Comparison of ENCODE assay signal across 10 mouse cellular contexts in the genomic region with DNA sequence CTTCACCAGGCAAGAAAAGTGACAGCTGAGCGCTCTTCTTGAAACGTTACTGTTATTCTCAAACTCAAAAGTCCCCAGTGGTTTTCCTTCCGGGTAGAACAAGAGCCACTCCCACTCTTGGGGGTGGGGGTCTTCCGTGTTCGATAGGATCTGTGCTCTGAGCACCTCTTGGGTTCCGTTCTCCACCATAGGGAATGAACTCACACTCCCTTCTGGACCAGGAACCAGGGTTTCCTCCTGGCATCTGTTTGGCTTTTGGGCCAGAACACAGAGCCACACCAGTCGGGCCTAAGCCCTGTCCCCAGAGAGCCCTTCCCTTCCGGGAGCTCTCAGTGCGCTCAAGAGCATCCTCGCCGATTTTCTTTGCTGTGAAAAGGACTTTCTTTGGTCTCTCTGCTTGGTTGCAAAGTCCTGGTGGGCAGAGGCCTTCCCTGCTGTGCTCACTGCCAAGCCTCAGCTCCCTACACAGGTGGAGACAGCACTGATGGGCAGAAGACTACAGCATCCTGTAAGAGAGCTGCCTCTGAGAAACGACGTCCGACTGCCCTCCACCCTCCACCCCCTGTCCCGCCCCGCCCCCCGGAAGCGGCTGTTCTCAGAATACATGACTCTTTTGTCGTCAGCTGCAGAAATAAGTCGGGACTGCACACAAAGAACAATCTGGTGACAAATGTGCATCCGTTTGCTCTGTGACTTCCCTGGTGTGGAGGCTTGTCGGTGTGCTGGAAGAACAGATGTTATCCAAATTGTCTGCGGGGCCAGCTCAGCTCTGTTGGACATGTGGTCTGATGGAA.
A peak's percentile ranks its signal among the peaks of the same experiment; 100 is the strongest.
DNase-seq lines count a peak whose midpoint lies in the region; ATAC-seq and TF ChIP-seq lines count a peak whose summit lies in the region.
"Had no signal": no experiment of that assay in that cellular context is flagged by ENCODE, and none has a peak within 500 bp of the region (broad histone marks: within the 10 kb centered on the region; RNA-seq: fewer than 3 reads in every experiment).

No protein-coding gene starts in this region.

- H3K27ac ChIP-seq in layer of hippocampus, adult 2 months, result 0 out of 2 replicates have a peak overlapping the region, but pooled peaks have one; percentile 14
- H3K27ac ChIP-seq in forebrain, embryonic 16.5 days (ENCODE audit: low read length), result no peak overlapping the region
- no peak overlapping the region for H3K27ac ChIP-seq in neural tube, embryonic 15.5 days (replicated peaks)

- TF ChIP-seq CTCF in layer of hippocampus, adult 2 months (conservative IDR thresholded peaks at IDR 0.05), result no peak
- TF ChIP-seq CTCF in lung, adult 2 months (IDR thresholded peaks at IDR 0.05; ENCODE audit: insufficient read depth, low read length), result no peak

- 23% methylated on average over 23 of the region's 23 CpGs for WGBS in forebrain, embryonic 16.5 days
- 18% methylated on average over 23 of the region's 23 CpGs for WGBS in lung, adult 2 months
- WGBS in neural tube, embryonic 15.5 days, result 20% methylated on average over 23 of the region's 23 CpGs

- H3K4me2 ChIP-seq in forebrain, embryonic 16.5 days (ENCODE audit: low read length), result peak overlapping the region; percentile 29
- H3K4me2 ChIP-seq in neural tube, embryonic 15.5 days, result peak overlapping the region; percentile 49

- peaks cover 4% of the 10 kb centered on the region for H3K4me1 ChIP-seq in forebrain, embryonic 16.5 days (replicated peaks; ENCODE audit: control insufficient read depth, insufficient read depth, low read length)
- H3K4me1 ChIP-seq in lung, adult 2 months (ENCODE audit: control insufficient read depth, insufficient read depth, low read length), result no peaks in the 10 kb centered on the region
- H3K4me1 ChIP-seq in neural tube, embryonic 15.5 days, result peaks cover 15% of the 10 kb centered on the region

- peak; percentile 52; the same call in 1 of the 2 replicates for TF ChIP-seq POLR2A in lung, adult 2 months (IDR thresholded peaks at IDR 0.05; ENCODE audit: borderline replicate concordance, extremely low read depth, low read depth, low read length)

- H3K4me3 ChIP-seq in layer of hippocampus, adult 2 months, result no peak overlapping the region
- peak overlapping the region; percentile 0; the same call in 1 of the 2 replicates for H3K4me3 ChIP-seq in forebrain, embryonic 16.5 days (replicated peaks; ENCODE audit: low read length)
- peak overlapping the region; percentile 3 for H3K4me3 ChIP-seq in lung, adult 2 months (replicated peaks; ENCODE audit: extremely low read depth, low read depth, low read length)
- peak overlapping the region; percentile 21 for H3K4me3 ChIP-seq in neural tube, embryonic 15.5 days (replicated peaks)
- H3K4me3 ChIP-seq: myocyte had no signal

- peak overlapping the region; percentile 22; the same call in 1 of the 2 replicates for H3K9ac ChIP-seq in forebrain, embryonic 16.5 days (replicated peaks; ENCODE audit: low read depth, low read length)
- peak overlapping the region; percentile 36; the same call in 1 of the 2 replicates for H3K9ac ChIP-seq in neural tube, embryonic 15.5 days (replicated peaks)

- H3K36me3 ChIP-seq in forebrain, embryonic 16.5 days (ENCODE audit: control insufficient read depth, insufficient read depth), result no peaks in the 10 kb centered on the region
- no peaks in the 10 kb centered on the region for H3K36me3 ChIP-seq in neural tube, embryonic 15.5 days

- H3K9me3 ChIP-seq in forebrain, embryonic 16.5 days (ENCODE audit: control insufficient read depth, low read length), result no peaks in the 10 kb centered on the region
- no peaks in the 10 kb centered on the region for H3K9me3 ChIP-seq in neural tube, embryonic 15.5 days (replicated peaks)

- ATAC-seq in forebrain, embryonic 16.5 days, result peak; percentile 67
- ATAC-seq in neural tube, embryonic 15.5 days (ENCODE audit: low FRiP score), result peak; percentile 68
- ATAC-seq: Patski had no signal

- H3K27me3 ChIP-seq in forebrain, embryonic 16.5 days (replicated peaks; ENCODE audit: control insufficient read depth, insufficient read depth, low read length), result no peaks in the 10 kb centered on the region
- no peaks in the 10 kb centered on the region for H3K27me3 ChIP-seq in neural tube, embryonic 15.5 days (replicated peaks)
- H3K27me3 ChIP-seq: Patski had no signal

- no peak for DNase-seq in layer of hippocampus, adult 2 months (ENCODE audit: low spot score in 2 of 2)
- no peak for DNase-seq in layer of hippocampus, postnatal 25 days (ENCODE audit: extremely low spot score in 1 of 2, low spot score in 1 of 2)
- DNase-seq in induced T-regulatory cell, adult 2 months (ENCODE audit: low read depth), result peak; percentile 95
- DNase-seq in lung, adult 2 months, result no peak
- no peak for DNase-seq in frontal cortex, postnatal 36 days (ENCODE audit: low spot score in 2 of 2)
- DNase-seq in layer of hippocampus, postnatal 14 days (ENCODE audit: low spot score in 2 of 2), result no peak
